Mouse (Mus musculus) neural tube, embryonic 15.5 days (tissue): ENCODE results near the gene Rnf150. TPM values are rescaled to one million over a fixed set of nuclear protein-coding genes. Genes with fewer than 3 reads are reported as not detected.

Experiments
- ATAC-seq: fragments of 200-750 bp; cut with Nextera tagmentation; 2 replicates; pipeline ENCODE4 v1.8.0; 2017; ENCODE audit warnings: mild to moderate bottlenecking, moderate TSS enrichment, moderate library complexity; ENCODE audit not compliant: low FRiP score
- H3K27ac ChIP-seq: fragments of 300-500 bp; sonication (generic); replicated peaks from 2 replicates; pipeline ENCODE4 v1.5.1; 2015; ENCODE audit warnings: mild to moderate bottlenecking, inconsistent platforms
- H3K27me3 ChIP-seq: fragments of 300-500 bp; sonication (generic); replicated peaks from 2 replicates; pipeline ENCODE4 v1.6.1; 2015; ENCODE audit warnings: inconsistent platforms
- H3K36me3 ChIP-seq: fragments of 300-500 bp; sonication (generic); 2 replicates; pipeline ENCODE4 v1.6.1; 2015; ENCODE audit warnings: inconsistent platforms
- H3K4me1 ChIP-seq: fragments of 300-500 bp; sonication (generic); 2 replicates; pipeline ENCODE4 v1.6.1; 2015; ENCODE audit warnings: inconsistent platforms
- H3K4me2 ChIP-seq: fragments of 300-500 bp; sonication (generic); 2 replicates; pipeline ENCODE4 v1.6.1; 2015; ENCODE audit warnings: inconsistent platforms, mild to moderate bottlenecking, moderate library complexity
- H3K4me3 ChIP-seq: fragments of 300-500 bp; sonication (generic); replicated peaks from 2 replicates; pipeline ENCODE4 v1.5.1; 2015; ENCODE audit warnings: mild to moderate bottlenecking, inconsistent platforms
- H3K9ac ChIP-seq: fragments of 300-500 bp; sonication (generic); replicated peaks from 2 replicates; pipeline ENCODE4 v1.6.1; 2015; ENCODE audit warnings: mild to moderate bottlenecking, inconsistent platforms
- H3K9me3 ChIP-seq: fragments of 300-500 bp; sonication (generic); replicated peaks from 2 replicates; pipeline ENCODE4 v1.6.1; 2016; ENCODE audit warnings: inconsistent platforms
- WGBS: fragments of 180-500 bp; shearing (Covaris S2); methylation state at CpG from one replicate; pipeline ENCODE4 v1.1.7; 2015; ENCODE audit warnings: mixed read lengths; 5-methylcytosine and 5-hydroxymethylcytosine counted together
- polyA plus RNA-seq: library from polyadenylated mRNA; unstranded; fragments of >200 nt; fragmentation: Nextera tagmentation; extraction: Ambion mirVana; gene quantifications from 2 replicates; pipeline ENCODE4 v1.2.1, GENCODE M21; 2015

Rnf150 gene
- polyA plus RNA-seq, 1 experiment from 2014 or later: 2.5 TPM

- no peak overlapping the region for H3K9ac ChIP-seq
- H3K4me3 ChIP-seq: no peak overlapping the region
- H3K27ac ChIP-seq: no peak overlapping the region
- no peak overlapping the region for H3K4me2 ChIP-seq
- H3K36me3 ChIP-seq: no peaks in the 10 kb centered on the region
- H3K4me1 ChIP-seq: peaks cover 4% of the 10 kb centered on the region; the same call in 1 of the 2 replicates
- ATAC-seq: no peak
- WGBS: 91% methylated on average over 2 of the region's 2 CpGs
- H3K9me3 ChIP-seq: no peaks in the 10 kb centered on the region
- no peaks in the 10 kb centered on the region for H3K27me3 ChIP-seq
These were observed 196.9 kb downstream of the Rnf150 start for GRCm38 (mm10) chr8:83060076-83060475.

GRCm38 (mm10) chr8:83061257-83061656, 198.1 kb downstream of the Rnf150 start:
- no peaks in the 10 kb centered on the region for H3K36me3 ChIP-seq
- H3K27ac ChIP-seq: no peak overlapping the region
- H3K4me1 ChIP-seq: peaks cover 4% of the 10 kb centered on the region; the same call in 1 of the 2 replicates
- no peak overlapping the region for H3K9ac ChIP-seq
- no peak overlapping the region for H3K4me2 ChIP-seq
- H3K27me3 ChIP-seq: no peaks in the 10 kb centered on the region
- no peak overlapping the region for H3K4me3 ChIP-seq
- no peak for ATAC-seq
- H3K9me3 ChIP-seq: no peaks in the 10 kb centered on the region
- WGBS: 63% methylated on average over 5 of the region's 5 CpGs

GRCm38 (mm10) chr8:83061873-83062272, 198.7 kb downstream of the Rnf150 start:
- whole genome bisulfite sequencing: 45% methylated on average over 3 of the region's 3 CpGs

GRCm38 (mm10) chr8:83062276-83062675, 199.1 kb downstream of the Rnf150 start:
- no peak for ATAC-seq
- 63% methylated on average over 5 of the region's 5 CpGs for WGBS

More at GRCm38 (mm10) chr8:83061873-83062272, 198.7 kb downstream of the Rnf150 start:
- Histone ChIP-seq H3K9ac (no peak overlapping the region), H3K27me3 (no peaks in the 10 kb centered on the region), H3K4me3 (no peak overlapping the region), H3K27ac (no peak overlapping the region), H3K36me3 (no peaks in the 10 kb centered on the region), H3K9me3 (no peaks in the 10 kb centered on the region), H3K4me1 (peaks cover 4% of the 10 kb centered on the region; the same call in 1 of the 2 replicates), H3K4me2 (no peak overlapping the region)
- no peak for ATAC-seq

GRCm38 (mm10) chr8:83064096-83064495, 200.9 kb downstream of the Rnf150 start:
- H3K4me2 ChIP-seq: no peak overlapping the region
- no peaks in the 10 kb centered on the region for H3K27me3 ChIP-seq
- WGBS: 88% methylated on average over 6 of the region's 6 CpGs
- no peak overlapping the region; the same call in 1 of the 2 replicates for H3K27ac ChIP-seq
- H3K4me3 ChIP-seq: no peak overlapping the region
- no peaks in the 10 kb centered on the region for H3K36me3 ChIP-seq
- H3K4me1 ChIP-seq: peaks cover 4% of the 10 kb centered on the region; the same call in 1 of the 2 replicates
- H3K9ac ChIP-seq: no peak overlapping the region
- ATAC-seq: no peak
- H3K9me3 ChIP-seq: no peaks in the 10 kb centered on the region

More at GRCm38 (mm10) chr8:83062276-83062675, 199.1 kb downstream of the Rnf150 start:
- Histone ChIP-seq H3K4me2 (no peak overlapping the region), H3K9me3 (no peaks in the 10 kb centered on the region), H3K27ac (no peak overlapping the region), H3K4me3 (no peak overlapping the region), H3K4me1 (peaks cover 4% of the 10 kb centered on the region; the same call in 1 of the 2 replicates), H3K36me3 (no peaks in the 10 kb centered on the region), H3K9ac (no peak overlapping the region), H3K27me3 (no peaks in the 10 kb centered on the region)

GRCm38 (mm10) chr8:83066076-83066475, 202.9 kb downstream of the Rnf150 start:
- Histone ChIP-seq H3K4me2 (no peak overlapping the region), H3K27me3 (no peaks in the 10 kb centered on the region), H3K36me3 (no peaks in the 10 kb centered on the region), H3K27ac (no peak overlapping the region), H3K9ac (no peak overlapping the region), H3K4me3 (no peak overlapping the region), H3K4me1 (peaks cover 4% of the 10 kb centered on the region; the same call in 1 of the 2 replicates), H3K9me3 (no peaks in the 10 kb centered on the region)
- WGBS: 87% methylated on average over 6 of the region's 6 CpGs
- no peak for ATAC-seq

- WGBS: 88% methylated on average over 3 of the region's 3 CpGs
- H3K4me2 ChIP-seq: no peak overlapping the region
- H3K27me3 ChIP-seq: no peaks in the 10 kb centered on the region
- H3K27ac ChIP-seq: no peak overlapping the region
- H3K36me3 ChIP-seq: no peaks in the 10 kb centered on the region
- H3K4me1 ChIP-seq: no peaks in the 10 kb centered on the region
- H3K9ac ChIP-seq: no peak overlapping the region
- no peak for ATAC-seq
- no peaks in the 10 kb centered on the region for H3K9me3 ChIP-seq
- H3K4me3 ChIP-seq: no peak overlapping the region
These were observed 203.7 kb downstream of the Rnf150 start for GRCm38 (mm10) chr8:83066846-83067245.

- WGBS: 79% methylated on average over 7 of the region's 7 CpGs
- H3K4me2 ChIP-seq: no peak overlapping the region
- no peaks in the 10 kb centered on the region for H3K27me3 ChIP-seq
- no peaks in the 10 kb centered on the region for H3K36me3 ChIP-seq
- no peak overlapping the region for H3K4me3 ChIP-seq
- H3K9ac ChIP-seq: no peak overlapping the region
- no peak for ATAC-seq
- H3K27ac ChIP-seq: no peak overlapping the region
- no peaks in the 10 kb centered on the region for H3K9me3 ChIP-seq
- no peaks in the 10 kb centered on the region for H3K4me1 ChIP-seq
These were observed 204.8 kb downstream of the Rnf150 start for GRCm38 (mm10) chr8:83067906-83068305.

GRCm38 (mm10) chr8:83074248-83074647, 211.1 kb downstream of the Rnf150 start:
- Histone ChIP-seq H3K9ac (no peak overlapping the region), H3K27ac (no peak overlapping the region), H3K4me1 (0 out of 2 replicates have a peak, but pooled peaks cover 4% of the 10 kb centered on the region), H3K4me3 (no peak overlapping the region), H3K27me3 (no peaks in the 10 kb centered on the region), H3K36me3 (no peaks in the 10 kb centered on the region; the same call in 1 of the 2 replicates), H3K9me3 (no peaks in the 10 kb centered on the region), H3K4me2 (no peak overlapping the region)
- 91% methylated on average over 3 of the region's 3 CpGs for WGBS
- no peak for ATAC-seq

- Histone ChIP-seq H3K4me1 (0 out of 2 replicates have a peak, but pooled peaks cover 4% of the 10 kb centered on the region), H3K9me3 (no peaks in the 10 kb centered on the region), H3K9ac (no peak overlapping the region), H3K4me3 (no peak overlapping the region), H3K36me3 (no peaks in the 10 kb centered on the region; the same call in 1 of the 2 replicates), H3K27me3 (no peaks in the 10 kb centered on the region), H3K27ac (no peak overlapping the region), H3K4me2 (no peak overlapping the region)
- no peak; the same call in 1 of the 2 replicates for ATAC-seq
- WGBS: 100% methylated on average over 1 of the region's 1 CpGs
These were observed 213.5 kb downstream of the Rnf150 start for GRCm38 (mm10) chr8:83076621-83077020.

GRCm38 (mm10) chr8:83077329-83077728, 214.2 kb downstream of the Rnf150 start:
- H3K27ac ChIP-seq: no peak overlapping the region
- no peaks in the 10 kb centered on the region; the same call in 1 of the 2 replicates for H3K36me3 ChIP-seq
- no peaks in the 10 kb centered on the region for H3K9me3 ChIP-seq
- 80% methylated on average over 2 of the region's 2 CpGs for WGBS
- no peak overlapping the region for H3K4me3 ChIP-seq
- 0 out of 2 replicates have a peak, but pooled peaks cover 4% of the 10 kb centered on the region for H3K4me1 ChIP-seq
- no peak for ATAC-seq
- no peaks in the 10 kb centered on the region for H3K27me3 ChIP-seq
- H3K4me2 ChIP-seq: no peak overlapping the region
- no peak overlapping the region for H3K9ac ChIP-seq

GRCm38 (mm10) chr8:83078701-83079533, 215.8 kb downstream of the Rnf150 start:
- H3K27ac ChIP-seq: no peak overlapping the region
- H3K9ac ChIP-seq: no peak overlapping the region
- WGBS: 57% methylated on average over 12 of the region's 12 CpGs
- H3K4me1 ChIP-seq: 0 out of 2 replicates have a peak, but pooled peaks cover 4% of the 10 kb centered on the region
- H3K4me3 ChIP-seq: no peak overlapping the region
- no peaks in the 10 kb centered on the region; the same call in 1 of the 2 replicates for H3K36me3 ChIP-seq
- H3K27me3 ChIP-seq: no peaks in the 10 kb centered on the region
- ATAC-seq: peak; percentile 45; the same call in 1 of the 2 replicates
- no peaks in the 10 kb centered on the region for H3K9me3 ChIP-seq
- H3K4me2 ChIP-seq: no peak overlapping the region
